Mouse (Mus musculus): ENCODE results near the gene Fez2. TPM values are rescaled to one million over a fixed set of nuclear protein-coding genes. Genes with fewer than 3 reads are reported as not detected.

Fez2 gene
- polyA plus RNA-seq, 1 experiment from 2014 or later: 60.5 TPM

- no peak overlapping the region for H3K9ac ChIP-seq
- no peak for ATAC-seq (ENCODE audit: low FRiP score, low read depth)
- H3K4me3 ChIP-seq: no peak overlapping the region
- WGBS: 47% methylated on average over 3 of the region's 3 CpGs
- H3K27ac ChIP-seq (replicated peaks): no peak overlapping the region
- no peaks in the 10 kb centered on the region for H3K9me3 ChIP-seq
- no peaks in the 10 kb centered on the region for H3K27me3 ChIP-seq
- no peaks in the 10 kb centered on the region for H3K36me3 ChIP-seq
- no peak overlapping the region for H3K4me2 ChIP-seq
- peaks cover 10% of the 10 kb centered on the region; the same call in 1 of the 2 replicates for H3K4me1 ChIP-seq (replicated peaks)
Observed at GRCm38 (mm10) chr17:78328287-78328686, 89.7 kb downstream of the Fez2 start.

- Histone ChIP-seq H3K9ac (no peak overlapping the region), H3K27ac (replicated peaks) (no peak overlapping the region), H3K4me1 (replicated peaks) (peaks cover 10% of the 10 kb centered on the region; the same call in 1 of the 2 replicates), H3K4me2 (no peak overlapping the region), H3K4me3 (no peak overlapping the region), H3K27me3 (no peaks in the 10 kb centered on the region), H3K36me3 (no peaks in the 10 kb centered on the region), H3K9me3 (no peaks in the 10 kb centered on the region)
- WGBS: 80% methylated on average over 4 of the region's 4 CpGs
- ATAC-seq (ENCODE audit: low FRiP score, low read depth): no peak
Observed at GRCm38 (mm10) chr17:78327187-78327586, 90.8 kb downstream of the Fez2 start.

DNA sequence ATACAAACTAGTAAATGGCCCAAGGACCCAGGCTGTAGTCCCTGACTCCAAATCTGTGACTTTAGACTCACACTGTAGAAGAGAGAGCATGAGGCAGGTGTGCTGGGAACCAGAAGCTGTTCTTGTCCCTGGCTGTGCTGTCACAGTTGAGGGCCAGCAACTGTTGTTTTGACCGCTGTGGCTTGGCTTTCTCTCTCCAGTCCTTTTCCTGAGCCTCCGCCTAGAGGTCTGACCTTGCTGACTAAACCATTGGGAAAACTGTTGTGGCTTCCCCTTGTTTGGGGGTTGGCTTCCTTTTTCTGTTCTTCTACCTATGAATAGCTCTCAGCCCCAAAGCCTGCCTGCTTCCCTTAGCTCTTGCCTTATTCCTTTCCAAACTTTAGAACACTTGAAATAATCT, 91.6 kb downstream of the Fez2 start:
- no peaks in the 10 kb centered on the region for H3K9me3 ChIP-seq
- no peaks in the 10 kb centered on the region for H3K27me3 ChIP-seq
- H3K4me3 ChIP-seq: no peak overlapping the region
- H3K4me1 ChIP-seq (replicated peaks): peaks cover 10% of the 10 kb centered on the region; the same call in 1 of the 2 replicates
- H3K9ac ChIP-seq: no peak overlapping the region
- no peak overlapping the region for H3K27ac ChIP-seq (replicated peaks)
- H3K36me3 ChIP-seq: no peaks in the 10 kb centered on the region
- WGBS: 82% methylated on average over 2 of the region's 2 CpGs
- H3K4me2 ChIP-seq: no peak overlapping the region
- ATAC-seq (ENCODE audit: low FRiP score, low read depth): 0 out of 2 replicates have a peak, but pooled peaks have one; percentile 3

DNA sequence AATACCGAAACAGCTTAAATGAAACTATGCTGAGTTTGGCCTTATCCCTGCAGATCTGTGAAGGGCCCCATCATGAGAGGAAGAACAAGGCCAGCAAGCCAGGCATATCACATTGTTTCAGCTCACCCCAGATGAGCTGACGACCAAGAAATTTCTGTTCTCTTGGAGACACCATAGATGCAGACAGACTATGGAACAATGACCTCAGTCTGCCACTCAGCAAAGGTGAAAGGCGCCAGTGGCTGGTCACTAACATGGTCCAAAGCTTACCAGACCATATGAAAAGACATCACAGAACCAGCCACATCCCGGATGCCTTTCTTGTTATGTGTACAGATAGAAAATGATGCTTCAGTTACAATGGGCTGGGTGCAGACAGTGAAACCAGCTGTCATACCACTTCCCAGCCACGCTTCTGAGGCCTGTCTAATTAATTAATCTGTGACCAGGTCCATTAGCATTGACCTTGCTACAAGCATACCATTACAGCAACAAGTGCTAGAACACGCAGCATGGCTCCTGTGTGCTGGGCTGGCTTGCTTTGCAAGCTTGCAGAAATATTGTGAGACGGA, 92.1 kb downstream of the Fez2 start:
- Histone ChIP-seq H3K4me3 (no peak overlapping the region), H3K36me3 (no peaks in the 10 kb centered on the region), H3K9me3 (no peaks in the 10 kb centered on the region), H3K27ac (replicated peaks) (no peak overlapping the region), H3K9ac (no peak overlapping the region), H3K4me1 (replicated peaks) (peaks cover 10% of the 10 kb centered on the region; the same call in 1 of the 2 replicates), H3K4me2 (no peak overlapping the region), H3K27me3 (no peaks in the 10 kb centered on the region)
- 50% methylated on average over 7 of the region's 7 CpGs for WGBS
- 0 out of 2 replicates have a peak, but pooled peaks have one; percentile 23 for ATAC-seq (ENCODE audit: low FRiP score, low read depth)

DNA sequence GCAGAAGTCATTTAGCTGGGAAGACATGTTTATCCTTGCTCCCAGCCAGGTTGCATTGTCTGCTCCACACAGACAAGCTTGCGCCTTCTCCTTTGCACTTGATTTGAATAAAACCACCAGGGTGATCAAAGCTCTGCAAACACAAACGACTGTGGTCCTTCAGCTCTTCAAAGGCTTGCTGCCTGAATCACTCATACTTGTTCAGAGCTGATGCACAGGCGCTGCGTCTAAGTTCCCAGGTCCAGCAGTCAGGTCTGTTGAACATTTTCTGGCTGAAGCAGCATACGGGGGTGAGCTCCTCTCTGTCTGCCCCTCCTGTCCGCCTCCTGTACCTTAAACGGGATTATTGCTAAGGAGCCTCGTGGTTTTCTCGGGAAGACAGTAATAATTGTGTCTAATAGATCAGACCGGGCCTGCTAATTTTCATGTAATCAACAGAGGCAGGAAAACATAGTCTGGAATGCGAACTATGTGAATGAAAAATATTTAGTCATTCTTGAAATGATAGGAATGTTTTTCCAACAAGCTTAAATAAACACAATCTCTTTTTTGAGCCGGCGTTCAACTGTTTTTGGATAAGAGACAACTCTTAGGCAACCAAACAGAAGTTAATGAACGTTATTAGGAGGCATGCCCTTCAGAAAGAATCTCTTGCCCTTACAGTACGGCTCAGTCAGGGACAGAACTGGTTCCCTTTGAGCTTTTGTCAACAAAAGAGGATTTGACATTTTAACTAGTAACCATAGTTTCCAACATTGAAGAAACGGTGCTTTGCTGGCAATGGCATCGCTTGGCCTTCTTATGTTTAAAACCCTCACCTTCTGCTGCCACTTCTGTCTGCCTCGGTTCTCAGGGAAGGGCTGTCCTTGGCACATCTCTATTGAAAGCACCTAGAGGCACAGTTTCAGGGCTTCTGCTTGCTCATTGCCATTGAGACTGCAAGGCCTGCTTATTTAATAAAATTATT, 95.3 kb downstream of the Fez2 start:
- H3K4me3 ChIP-seq: no peak overlapping the region
- H3K9me3 ChIP-seq: no peaks in the 10 kb centered on the region
- H3K4me1 ChIP-seq (replicated peaks): peaks cover 6% of the 10 kb centered on the region; the same call in 1 of the 2 replicates
- 0 out of 2 replicates have a peak overlapping the region, but pooled peaks have one; percentile 31 for H3K27ac ChIP-seq (replicated peaks)
- H3K4me2 ChIP-seq: no peak overlapping the region
- ATAC-seq (ENCODE audit: low FRiP score, low read depth): no peak
- 56% methylated on average over 18 of the region's 18 CpGs for WGBS
- H3K27me3 ChIP-seq: no peaks in the 10 kb centered on the region
- no peak overlapping the region for H3K9ac ChIP-seq
- no peaks in the 10 kb centered on the region for H3K36me3 ChIP-seq

GRCm38 (mm10) chr17:78321216-78321835, 96.6 kb downstream of the Fez2 start:
- no peak for ATAC-seq (ENCODE audit: low FRiP score, low read depth)
- H3K36me3 ChIP-seq: no peaks in the 10 kb centered on the region
- no peak overlapping the region for H3K9ac ChIP-seq
- H3K9me3 ChIP-seq: no peaks in the 10 kb centered on the region
- no peaks in the 10 kb centered on the region for H3K4me1 ChIP-seq (replicated peaks)
- no peak overlapping the region for H3K4me3 ChIP-seq
- no peak overlapping the region for H3K4me2 ChIP-seq
- no peak overlapping the region for H3K27ac ChIP-seq (replicated peaks)
- no peaks in the 10 kb centered on the region for H3K27me3 ChIP-seq
- 90% methylated on average over 11 of the region's 11 CpGs for WGBS

Other genes starting within 250 kb of the Fez2 start
- 15.5 and 16.7 TPM in 2 replicates for gene Crim1, start 217.9 kb downstream of the Fez2 start, polyA plus RNA-seq (2015; fragmentation: Nextera tagmentation; extraction: Ambion mirVana)
- gene Vit, start 89.9 kb upstream of the Fez2 start, polyA plus RNA-seq (2015; fragmentation: Nextera tagmentation; extraction: Ambion mirVana): 11.2 TPM in 2 replicates